Mouse (Mus musculus) stomach, embryonic 14.5 days (tissue): ENCODE measurements around the gene Gpalpp1. TPM values are rescaled to one million over a fixed set of nuclear protein-coding genes. Genes with fewer than 3 reads are reported as not detected.

Experiments used
- polyA plus RNA-seq: library from polyadenylated mRNA; unstranded; fragments of >200 nt; fragmentation: Nextera tagmentation; extraction: Ambion mirVana; gene quantifications from 2 replicates; pipeline ENCODE4 v1.2.1, GENCODE M21; 2014

Gene Gpalpp1
- polyA plus RNA-seq, 1 experiment from 2014 or later = 12.4 TPM

Other genes with a start within 250 kb of the Gpalpp1 start
- gene Kctd4, start 155.8 kb downstream of the Gpalpp1 start, polyA plus RNA-seq = 1.2 TPM in 2 replicates
- gene Gtf2f2, start 99.9 kb downstream of the Gpalpp1 start, polyA plus RNA-seq = 33.8 and 36.0 TPM in 2 replicates
- 13.6 and 14.1 TPM in 2 replicates for gene Nufip1, start 131 bp upstream of the Gpalpp1 start, polyA plus RNA-seq